Mouse (Mus musculus) hindbrain, embryonic 11.5 days (tissue): Measurements from ENCODE around the gene D430042O09Rik. TPM values are rescaled to one million over a fixed set of nuclear protein-coding genes. Genes with fewer than 3 reads are reported as not detected.

ENCODE experiments used
- ATAC-seq: fragments of 200-750 bp; cut with Nextera tagmentation; 2 replicates; pipeline ENCODE4 v1.8.0; 2017; ENCODE audit warnings: mild to moderate bottlenecking, moderate TSS enrichment, moderate library complexity; ENCODE audit not compliant: low FRiP score
- DNase-seq: peaks from one replicate; pipeline ENCODE4 v3.0.0-alpha.2; 2015; ENCODE audit warnings: low spot score
- H3K27ac ChIP-seq: fragments of 300-500 bp; sonication (generic); 2 replicates; pipeline ENCODE4 v1.5.1; 2014; ENCODE audit warnings: mild to moderate bottlenecking, low read depth, low read length
- H3K27me3 ChIP-seq: fragments of 300-500 bp; sonication (generic); 2 replicates; pipeline ENCODE4 v1.6.1; 2014; ENCODE audit warnings: mild to moderate bottlenecking, low read length, moderate library complexity, mixed read lengths; ENCODE audit not compliant: control insufficient read depth, insufficient read depth
- H3K36me3 ChIP-seq: fragments of 300-500 bp; sonication (generic); 2 replicates; pipeline ENCODE4 v1.6.1; 2014; ENCODE audit warnings: mild to moderate bottlenecking, low read length, moderate library complexity, mixed read lengths; ENCODE audit not compliant: control insufficient read depth, insufficient read depth
- H3K4me1 ChIP-seq: fragments of 300-500 bp; sonication (generic); replicated peaks from 2 replicates; pipeline ENCODE4 v1.6.1; 2014; ENCODE audit warnings: low read length, mixed read lengths; ENCODE audit not compliant: control insufficient read depth, insufficient read depth
- H3K4me2 ChIP-seq: fragments of 300-500 bp; sonication (generic); replicated peaks from 2 replicates; pipeline ENCODE4 v1.6.1; 2014; ENCODE audit warnings: mild to moderate bottlenecking, low read depth, low read length
- H3K4me3 ChIP-seq: fragments of 300-500 bp; sonication (generic); 2 replicates; pipeline ENCODE4 v1.5.1; 2014; ENCODE audit warnings: low read depth, low read length
- H3K9ac ChIP-seq: fragments of 300-500 bp; sonication (generic); 2 replicates; pipeline ENCODE4 v1.6.1; 2014; ENCODE audit warnings: low read depth, low read length
- H3K9me3 ChIP-seq: fragments of 300-500 bp; sonication (generic); 2 replicates; pipeline ENCODE4 v1.6.1; 2016; ENCODE audit warnings: low read length; ENCODE audit not compliant: control insufficient read depth
- WGBS: fragments of 180-500 bp; shearing (Covaris S2); extraction: QIAGEN DNeasy Blood & Tissue Kit; methylation state at CpG from one replicate; pipeline ENCODE4 v1.1.7; 2014; 5-methylcytosine and 5-hydroxymethylcytosine counted together
- polyA plus RNA-seq: library from polyadenylated mRNA; unstranded; fragments of >200 nt; fragmentation: Nextera tagmentation; extraction: Ambion mirVana; gene quantifications from 2 replicates; pipeline ENCODE4 v1.2.1, GENCODE M21; 2014

The D430042O09Rik gene
- polyA plus RNA-seq, 1 experiment from 2014 or later: 8.0 TPM

DNA sequence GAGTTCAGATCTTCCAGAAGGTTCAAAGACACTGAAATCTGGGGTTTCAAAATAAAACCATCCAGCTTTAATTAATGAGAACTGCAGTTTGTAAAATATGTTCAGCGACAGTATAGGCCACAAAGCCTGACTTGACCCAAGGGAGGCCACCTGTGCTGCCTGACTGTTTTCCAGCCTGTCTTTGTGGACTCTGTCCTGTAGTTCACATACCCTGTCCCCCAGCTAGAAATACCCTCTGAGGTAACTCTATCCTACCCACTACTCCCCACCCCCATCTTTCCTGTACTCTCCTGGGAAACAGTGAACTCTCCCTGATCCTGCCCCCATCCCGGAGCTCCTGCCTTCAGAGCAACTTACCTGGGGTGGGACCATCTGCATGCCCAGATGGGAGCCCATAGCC, 175.5 kb downstream of the D430042O09Rik start:
- Histone ChIP-seq H3K9me3 (no peaks in the 10 kb centered on the region), H3K36me3 (no peaks in the 10 kb centered on the region), H3K27ac (no peak overlapping the region), H3K9ac (no peak overlapping the region), H3K4me3 (no peak overlapping the region), H3K27me3 (no peaks in the 10 kb centered on the region), H3K4me2 (no peak overlapping the region), H3K4me1 (no peaks in the 10 kb centered on the region)
- DNase-seq (no peak), ATAC-seq (no peak)
- WGBS: 72% methylated on average over 2 of the region's 2 CpGs

- Histone ChIP-seq H3K4me1 (no peaks in the 10 kb centered on the region), H3K27ac (no peak overlapping the region), H3K4me3 (no peak overlapping the region), H3K27me3 (no peaks in the 10 kb centered on the region), H3K9me3 (no peaks in the 10 kb centered on the region), H3K9ac (no peak overlapping the region), H3K4me2 (no peak overlapping the region), H3K36me3 (no peaks in the 10 kb centered on the region)
- WGBS: 74% methylated on average over 4 of the region's 4 CpGs
- ATAC-seq: no peak
- no peak for DNase-seq
Observed at GRCm38 (mm10) chr7:125886116-125886680, 178.5 kb downstream of the D430042O09Rik start.

GRCm38 (mm10) chr7:125887124-125887523, 179.4 kb downstream of the D430042O09Rik start:
- no peak overlapping the region for H3K9ac ChIP-seq
- no peaks in the 10 kb centered on the region for H3K4me1 ChIP-seq
- WGBS: 46% methylated on average over 4 of the region's 4 CpGs
- H3K9me3 ChIP-seq: no peaks in the 10 kb centered on the region
- no peak overlapping the region for H3K27ac ChIP-seq
- no peak for ATAC-seq
- no peaks in the 10 kb centered on the region for H3K36me3 ChIP-seq
- peak; percentile 39 for DNase-seq
- H3K27me3 ChIP-seq: no peaks in the 10 kb centered on the region
- no peak overlapping the region for H3K4me3 ChIP-seq
- H3K4me2 ChIP-seq: no peak overlapping the region

GRCm38 (mm10) chr7:125887761-125888160, 180.1 kb downstream of the D430042O09Rik start:
- H3K36me3 ChIP-seq: no peaks in the 10 kb centered on the region
- DNase-seq: no peak
- no peak overlapping the region for H3K4me2 ChIP-seq
- ATAC-seq: no peak
- no peak overlapping the region for H3K27ac ChIP-seq
- WGBS: 88% methylated on average over 5 of the region's 5 CpGs
- H3K9ac ChIP-seq: no peak overlapping the region
- no peaks in the 10 kb centered on the region for H3K4me1 ChIP-seq
- no peaks in the 10 kb centered on the region for H3K9me3 ChIP-seq
- no peak overlapping the region for H3K4me3 ChIP-seq
- H3K27me3 ChIP-seq: no peaks in the 10 kb centered on the region

GRCm38 (mm10) chr7:125888373-125888772, 180.7 kb downstream of the D430042O09Rik start:
- no peak for ATAC-seq
- Histone ChIP-seq H3K4me1 (no peaks in the 10 kb centered on the region), H3K27me3 (no peaks in the 10 kb centered on the region), H3K9me3 (no peaks in the 10 kb centered on the region), H3K27ac (no peak overlapping the region), H3K36me3 (no peaks in the 10 kb centered on the region), H3K4me3 (no peak overlapping the region), H3K9ac (no peak overlapping the region), H3K4me2 (no peak overlapping the region)
- no peak for DNase-seq
- 59% methylated on average over 12 of the region's 12 CpGs for WGBS

GRCm38 (mm10) chr7:125893621-125894020, 185.9 kb downstream of the D430042O09Rik start:
- Histone ChIP-seq H3K36me3 (no peaks in the 10 kb centered on the region), H3K27ac (no peak overlapping the region), H3K9ac (no peak overlapping the region), H3K27me3 (no peaks in the 10 kb centered on the region), H3K4me3 (no peak overlapping the region), H3K4me2 (no peak overlapping the region), H3K4me1 (no peaks in the 10 kb centered on the region), H3K9me3 (no peaks in the 10 kb centered on the region)
- ATAC-seq (no peak), DNase-seq (no peak)
- WGBS: 95% methylated on average over 5 of the region's 5 CpGs

DNA sequence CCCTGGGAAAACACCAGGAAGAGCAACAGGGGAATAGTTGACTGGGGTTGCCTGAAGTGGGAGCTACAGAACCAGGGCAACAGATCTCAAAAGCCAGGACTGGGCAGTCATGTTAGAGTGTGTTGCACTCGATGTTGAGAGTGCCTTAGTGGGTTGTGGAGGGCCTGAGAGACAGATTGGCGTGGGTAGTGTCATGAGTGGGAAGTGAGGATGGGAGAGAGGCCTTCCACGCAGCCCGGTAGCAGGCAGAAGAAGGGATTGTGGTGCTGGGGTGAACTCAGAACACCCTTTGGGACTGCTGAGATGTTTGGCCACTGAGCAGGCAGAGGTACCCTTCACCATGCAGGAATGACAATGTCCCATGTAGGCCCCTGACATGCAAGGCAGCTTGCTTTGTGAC, 189.4 kb downstream of the D430042O09Rik start:
- H3K27ac ChIP-seq: no peak overlapping the region
- ATAC-seq (no peak), DNase-seq (no peak)
- H3K27me3 ChIP-seq: no peaks in the 10 kb centered on the region
- no peak overlapping the region for H3K4me3 ChIP-seq
- no peak overlapping the region for H3K9ac ChIP-seq
- no peaks in the 10 kb centered on the region for H3K4me1 ChIP-seq
- 85% methylated on average over 4 of the region's 4 CpGs for WGBS
- no peak overlapping the region for H3K4me2 ChIP-seq
- H3K36me3 ChIP-seq: no peaks in the 10 kb centered on the region
- H3K9me3 ChIP-seq: no peaks in the 10 kb centered on the region

GRCm38 (mm10) chr7:125899036-125899435, 191.3 kb downstream of the D430042O09Rik start:
- H3K27ac ChIP-seq: no peak overlapping the region
- H3K9me3 ChIP-seq: no peaks in the 10 kb centered on the region
- H3K4me3 ChIP-seq: no peak overlapping the region
- no peak overlapping the region for H3K9ac ChIP-seq
- no peaks in the 10 kb centered on the region for H3K4me1 ChIP-seq
- 49% methylated on average over 7 of the region's 7 CpGs for WGBS
- no peaks in the 10 kb centered on the region for H3K36me3 ChIP-seq
- no peaks in the 10 kb centered on the region for H3K27me3 ChIP-seq
- DNase-seq (no peak), ATAC-seq (no peak)
- H3K4me2 ChIP-seq: no peak overlapping the region

DNA sequence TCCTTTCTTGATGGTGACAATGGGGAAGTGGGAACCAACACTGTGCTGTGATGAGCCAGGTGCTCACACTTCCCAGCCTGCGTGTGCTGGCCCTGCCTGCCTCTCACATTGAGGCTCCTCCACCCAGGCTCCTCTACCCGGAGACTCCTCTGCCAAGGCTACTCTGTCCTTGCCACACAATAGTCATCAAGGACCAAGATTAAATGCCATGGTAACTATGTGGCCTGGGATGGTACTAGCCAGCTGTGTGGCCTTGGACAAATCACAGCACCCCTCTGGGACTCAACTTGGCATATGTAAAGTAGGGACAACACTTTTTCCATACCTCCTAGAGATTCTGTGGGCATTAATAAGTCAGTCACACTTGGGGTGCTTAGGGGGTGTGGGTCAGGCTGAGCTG, 192.2 kb downstream of the D430042O09Rik start:
- Histone ChIP-seq H3K4me3 (no peak overlapping the region), H3K4me2 (no peak overlapping the region), H3K9ac (no peak overlapping the region), H3K27ac (no peak overlapping the region), H3K4me1 (no peaks in the 10 kb centered on the region), H3K36me3 (no peaks in the 10 kb centered on the region), H3K27me3 (no peaks in the 10 kb centered on the region), H3K9me3 (no peaks in the 10 kb centered on the region)
- ATAC-seq (no peak), DNase-seq (no peak)
- WGBS: 65% methylated on average over 2 of the region's 2 CpGs
